Mouse (Mus musculus): ENCODE measurements around the gene Galnt11.
A peak's percentile ranks its signal among the peaks of the same experiment; 100 is the strongest.
"Not testable (repeated sequence)": the region's sequence is repeated elsewhere in the genome, so short reads cannot be mapped to it uniquely, and the experiment has no call there.

Gene Galnt11

GRCm38 (mm10) chr5:25221604-25222003 is at the start of gene Galnt11:
Gene Galnt11, plus strand, starts transcription at chr5:25221904.
- no peak for DNase-seq

GRCm38 (mm10) chr5:25177937-25178336 is 43.8 kb upstream of the Galnt11 start:
- DNase-seq = not testable (repeated sequence)

- not testable (repeated sequence) for DNase-seq
These were observed 43.2 kb upstream of the Galnt11 start for GRCm38 (mm10) chr5:25178543-25178942.

GRCm38 (mm10) chr5:25179284-25179683 is 42.4 kb upstream of the Galnt11 start:
- DNase-seq = no peak

DNA sequence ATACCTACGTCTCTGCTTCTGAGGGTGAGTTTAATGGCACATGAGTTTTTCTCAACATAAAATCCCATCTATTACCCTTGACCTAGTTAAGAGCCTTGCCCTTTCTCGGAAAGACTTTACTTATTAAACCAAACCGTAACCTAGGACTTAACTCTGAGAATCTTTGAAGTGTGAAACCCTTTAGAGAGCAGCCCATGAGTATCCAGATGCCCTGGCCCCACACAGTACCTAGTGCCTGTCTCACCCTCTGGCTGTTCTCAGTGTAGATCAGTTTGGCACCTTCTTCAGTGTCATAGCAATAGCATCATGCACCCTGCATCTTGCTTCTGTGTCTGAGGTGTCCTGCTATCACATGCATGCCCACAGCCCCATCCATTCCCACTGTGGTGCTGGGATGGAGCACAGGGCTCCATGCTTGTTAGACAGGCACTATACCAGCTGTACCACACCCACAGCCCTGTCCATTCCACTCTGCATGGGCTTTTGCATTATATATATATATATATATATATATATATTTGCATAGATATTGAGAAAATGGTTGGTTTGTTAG is 41.7 kb upstream of the Galnt11 start:
- no peak for DNase-seq

DNA sequence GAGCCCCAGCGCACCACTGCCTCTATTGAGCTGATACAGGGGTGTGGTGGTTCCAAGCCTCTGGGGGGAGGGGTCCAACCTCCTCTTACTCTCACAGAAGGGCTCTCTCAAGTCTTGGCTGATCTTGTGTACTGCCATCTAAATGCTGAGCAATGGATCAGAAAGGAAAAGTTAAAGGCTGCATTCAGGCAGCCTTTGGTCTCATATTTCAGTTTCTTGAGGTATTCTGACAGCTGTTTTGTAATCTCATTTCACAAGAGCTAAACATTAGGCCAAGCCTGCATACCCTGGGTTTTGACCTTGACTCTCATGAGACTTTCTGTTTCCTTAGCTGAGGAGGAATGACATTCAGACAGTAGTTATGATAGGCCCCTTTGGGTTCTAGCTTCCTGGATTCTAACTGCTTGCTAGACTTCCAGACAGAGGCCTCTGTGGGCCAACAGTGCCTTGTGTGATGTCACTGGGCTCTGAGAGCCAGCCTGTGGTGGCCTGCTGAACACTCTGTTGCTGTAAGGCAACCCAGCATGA is 40.6 kb upstream of the Galnt11 start, which contains the start of gene Galntl5:
Gene Galntl5 (plus strand): TSS at position 457 of the 528 bp plus-strand sequence.
- no peak for DNase-seq

DNA sequence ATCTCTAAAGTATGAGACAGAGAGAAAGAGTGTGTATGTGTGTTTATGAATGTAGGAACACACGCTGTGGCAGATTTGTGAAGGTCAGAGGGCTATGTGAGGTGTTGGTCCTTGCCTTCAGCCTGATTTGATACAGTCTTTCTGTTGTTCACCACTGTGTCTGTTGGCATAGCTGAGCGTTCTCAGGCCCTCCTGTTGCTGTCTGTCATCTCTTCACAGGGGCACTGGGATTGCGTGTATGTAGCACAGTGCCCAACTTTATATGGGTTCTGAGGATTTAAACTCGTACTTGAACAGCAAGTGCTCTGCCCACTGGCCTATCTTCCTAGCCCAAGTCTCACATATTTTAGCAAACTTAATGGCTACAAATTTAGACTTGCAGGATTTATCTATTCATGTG is 38.1 kb upstream of the Galnt11 start:
- no peak for DNase-seq

GRCm38 (mm10) chr5:25184594-25184993 is 37.1 kb upstream of the Galnt11 start:
- DNase-seq = no peak

DNA sequence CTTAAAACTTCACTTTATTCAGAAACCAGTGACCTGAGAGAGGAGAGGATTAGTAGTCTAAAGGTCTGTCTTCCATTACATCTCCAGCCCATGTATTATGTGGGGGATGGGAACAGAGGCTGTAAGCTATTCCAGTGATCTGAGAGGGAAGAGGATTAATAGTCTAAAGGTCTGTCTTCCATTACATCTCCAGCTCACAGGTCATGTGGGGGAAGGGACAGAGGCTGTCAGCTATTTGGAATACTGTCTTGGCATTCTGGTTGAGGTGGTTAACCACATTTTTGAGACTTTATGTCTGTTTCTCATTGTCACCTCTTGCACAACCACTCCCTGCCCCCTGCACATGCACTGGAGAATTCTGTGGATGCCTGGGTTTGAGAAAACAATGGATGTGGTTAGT is 34.0 kb upstream of the Galnt11 start:
- no peak for DNase-seq

- DNase-seq = peak in 1 of 2 experiments; percentile 9
These were observed 32.9 kb upstream of the Galnt11 start for GRCm38 (mm10) chr5:25188802-25189201.

GRCm38 (mm10) chr5:25190521-25190920 is 31.2 kb upstream of the Galnt11 start:
- DNase-seq = no peak

- no peak for DNase-seq
These were observed 9.8 kb upstream of the Galnt11 start for GRCm38 (mm10) chr5:25211872-25212271.

DNA sequence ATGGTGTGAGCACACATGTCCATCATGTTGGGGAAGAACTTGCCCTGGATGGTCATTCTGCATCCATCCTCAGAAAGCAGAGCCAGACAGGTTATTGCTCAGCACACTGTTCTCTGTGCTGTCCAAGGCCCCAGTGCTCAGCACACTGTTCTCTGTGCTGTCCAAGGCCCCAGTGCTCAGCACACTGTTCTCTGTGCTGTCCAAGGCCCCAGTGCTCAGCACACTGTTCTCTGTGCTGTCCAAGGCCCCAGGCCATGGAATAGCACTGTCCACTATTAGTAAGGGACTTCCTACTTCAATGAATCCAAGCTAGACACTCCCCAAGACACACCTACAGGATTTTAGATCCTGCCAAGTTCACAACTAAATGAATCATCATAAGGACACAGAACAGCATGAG is 8.5 kb upstream of the Galnt11 start:
- DNase-seq = not testable (repeated sequence)

- peak in 1 of 2 experiments; percentile 20 for DNase-seq
These were observed 6.7 kb upstream of the Galnt11 start for GRCm38 (mm10) chr5:25215006-25215405.

DNA sequence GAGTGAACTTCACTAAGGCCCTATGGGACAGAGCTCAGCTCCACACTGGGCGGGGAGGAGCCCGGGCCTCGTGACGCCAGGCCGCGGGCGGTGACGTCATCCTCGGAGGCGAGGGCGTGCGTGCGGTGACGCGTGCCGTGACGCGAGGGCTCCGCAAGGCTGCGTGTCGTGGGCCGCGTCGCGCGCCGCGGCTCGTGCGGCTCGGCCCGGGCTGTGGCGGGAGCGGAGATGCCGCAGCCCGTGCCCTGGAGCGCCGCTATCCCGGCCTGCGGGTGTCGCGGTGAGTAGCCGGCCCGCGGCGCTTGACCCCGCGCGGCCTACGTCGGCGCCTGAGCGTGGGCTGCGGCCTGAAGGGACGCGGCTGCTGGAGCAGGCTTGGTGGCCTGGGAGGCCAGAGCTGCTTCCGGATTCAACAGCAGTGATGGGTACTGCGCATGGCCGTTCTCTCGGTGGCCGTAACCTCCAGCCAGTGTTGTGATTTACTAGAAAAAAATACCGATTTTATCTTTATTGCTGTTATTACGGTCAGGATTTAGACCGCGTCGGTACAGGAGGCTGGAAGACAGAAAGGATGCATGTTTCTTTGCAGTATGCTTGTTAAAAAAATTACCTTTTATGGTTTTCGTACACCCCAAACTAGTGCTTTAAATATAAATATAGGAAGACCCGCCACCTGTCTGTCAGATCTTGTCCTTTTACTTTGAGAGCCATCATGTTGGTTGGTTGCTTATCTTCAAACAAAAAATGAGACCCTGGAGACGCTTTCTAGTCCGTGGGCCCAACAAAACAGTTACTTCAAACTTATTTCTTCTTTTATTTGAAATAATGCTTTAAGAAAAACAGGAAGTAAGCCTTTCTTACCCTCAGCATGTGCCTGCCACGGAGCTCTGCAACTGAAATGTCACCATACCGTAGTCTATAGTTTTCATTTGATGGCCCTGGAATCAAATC is 1.3 kb downstream of the Galnt11 start, which contains the start of gene E130116L18Rik:
Gene E130116L18Rik (minus strand): TSS at position 402 of the 951 bp plus-strand sequence.
- peak; percentile 95 to 97 for DNase-seq

GRCm38 (mm10) chr5:25224377-25224776 is 2.7 kb downstream of the Galnt11 start:
- not testable (repeated sequence) for DNase-seq

DNA sequence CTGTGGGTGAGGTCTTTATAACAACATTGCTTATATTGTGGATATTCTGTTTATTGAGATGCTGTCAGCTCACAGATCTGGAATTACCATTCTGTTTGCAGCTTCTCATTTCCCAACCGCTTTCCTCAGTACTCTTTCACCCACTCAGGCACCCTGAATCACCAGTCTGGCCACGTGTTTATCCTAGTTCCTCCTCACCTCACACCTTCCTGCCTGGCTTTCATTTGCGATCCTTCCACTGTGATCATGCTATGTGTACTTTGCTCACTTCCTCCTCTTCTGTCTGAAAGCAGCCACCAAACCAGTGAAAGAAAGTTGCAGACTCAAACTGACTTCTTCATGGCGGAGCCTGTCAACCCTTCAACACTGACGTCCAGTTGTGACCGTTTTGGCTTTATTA is 21.4 kb downstream of the Galnt11 start:
- no peak for DNase-seq

DNA sequence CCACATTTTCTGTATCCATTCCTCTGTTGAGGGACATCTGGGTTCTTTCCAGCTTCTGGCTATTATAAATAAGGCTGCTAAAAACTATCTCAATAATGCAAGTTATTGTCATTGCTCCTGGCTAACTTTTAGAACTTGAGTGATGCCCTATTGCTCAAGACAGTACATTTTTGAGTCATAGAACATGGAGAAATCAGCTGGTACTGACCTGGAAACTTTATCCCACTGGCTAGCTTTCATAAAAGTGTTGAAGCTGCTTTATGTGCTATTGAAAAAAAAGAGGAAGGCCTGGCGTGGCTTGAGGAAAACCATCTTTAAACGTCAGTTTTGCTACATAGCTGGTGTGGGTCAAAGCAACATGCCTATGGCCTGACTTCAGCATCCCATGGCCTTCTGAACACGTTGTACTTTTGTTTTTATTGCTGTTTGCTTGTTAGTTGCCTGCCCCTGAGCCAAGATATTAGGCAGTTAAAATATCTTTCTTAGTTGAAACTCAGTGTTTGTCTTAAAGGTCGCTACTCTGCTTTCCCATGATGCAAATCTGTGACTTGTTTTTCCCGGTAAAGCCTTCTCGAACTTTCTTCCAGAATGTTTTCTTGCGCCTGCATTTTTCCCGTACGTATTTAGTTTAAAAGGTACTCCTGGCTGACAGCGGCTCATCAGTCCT is 24.2 kb downstream of the Galnt11 start:
- DNase-seq = no peak

DNA sequence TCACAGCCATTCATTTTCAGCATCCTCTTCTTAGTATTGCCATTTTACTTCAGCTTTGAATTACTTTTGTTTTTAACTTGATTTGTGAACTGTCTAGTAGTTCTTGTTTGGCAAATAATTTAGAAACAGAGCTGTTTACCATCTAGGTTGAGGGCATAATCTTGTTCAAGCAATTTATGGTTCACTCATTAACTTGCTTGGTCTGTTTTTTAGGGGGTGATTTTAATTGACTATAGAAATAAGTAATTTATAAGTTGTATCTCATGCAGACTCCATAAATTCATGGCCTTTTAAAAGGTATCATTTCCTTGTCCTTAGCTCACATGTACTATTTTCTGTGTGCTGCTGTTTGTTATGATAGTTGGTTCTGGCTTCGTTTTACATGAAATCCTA is 24.8 kb downstream of the Galnt11 start:
- no peak for DNase-seq

DNA sequence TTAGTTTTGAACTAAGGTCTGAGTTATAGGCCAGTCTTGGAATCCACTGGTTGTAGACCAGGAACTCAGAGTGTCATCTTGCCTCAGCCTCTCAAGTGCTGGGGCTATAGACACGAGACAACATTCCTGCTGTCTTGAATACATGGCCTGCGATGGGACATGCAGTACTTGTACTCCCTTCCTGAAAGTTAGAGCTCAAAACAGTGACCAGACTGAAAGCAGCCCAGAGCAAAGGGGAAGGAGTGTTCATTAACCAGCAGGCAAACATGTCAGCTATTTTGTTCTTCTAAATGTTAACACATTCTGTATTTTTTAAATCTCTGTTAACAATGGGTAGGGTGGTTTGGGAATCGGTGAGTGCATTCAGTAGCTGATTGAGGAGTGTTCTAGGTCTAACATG is 25.3 kb downstream of the Galnt11 start:
- DNase-seq = no peak

- DNase-seq = no peak
These were observed 30.7 kb downstream of the Galnt11 start for GRCm38 (mm10) chr5:25252423-25252822.

GRCm38 (mm10) chr5:25252825-25253544 is 31.3 kb downstream of the Galnt11 start:
- DNase-seq = no peak
